Mouse (Mus musculus): Measurements from ENCODE around the gene Bzw1. TPM values are rescaled to one million over a fixed set of nuclear protein-coding genes. Genes with fewer than 3 reads are reported as not detected.

The Bzw1 gene
- polyA plus RNA-seq, 1 experiment from 2014 or later = 201 TPM

DNA sequence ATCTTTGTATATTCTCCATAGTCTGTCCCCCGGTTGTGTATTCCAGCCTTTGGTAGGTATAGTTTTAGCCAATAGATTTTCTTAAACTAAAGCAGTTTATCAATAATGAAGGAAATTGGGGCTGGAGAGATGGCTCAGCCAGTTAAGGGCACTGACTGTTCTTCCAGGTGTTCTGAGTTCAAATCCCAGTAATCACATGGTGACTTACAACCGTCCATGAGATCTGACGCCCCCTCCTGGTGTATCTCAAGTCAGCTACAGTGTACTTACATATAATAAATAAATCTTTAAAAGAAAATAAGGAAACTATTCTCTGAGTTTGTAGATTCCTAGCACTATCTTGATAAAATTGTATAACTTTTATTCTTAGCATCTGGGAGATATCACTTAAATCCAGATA lies 2.6 kb downstream of the Bzw1 start:
- Histone ChIP-seq H3K4me1 (ENCODE audit: insufficient read depth, low read depth, low read length) (peaks cover 5% of the 10 kb centered on the region; the same call in 1 of the 2 replicates), H3K36me3 (ENCODE audit: insufficient read depth, low read length) (peaks cover 25% of the 10 kb centered on the region; the same call in 1 of the 2 replicates), H3K9me3 (ENCODE audit: low read length) (no peaks in the 10 kb centered on the region), H3K27me3 (replicated peaks; ENCODE audit: insufficient read depth, low read length) (no peaks in the 10 kb centered on the region), H3K27ac (ENCODE audit: low read length) (no peak overlapping the region), H3K9ac (replicated peaks; ENCODE audit: low read depth) (no peak overlapping the region), H3K4me2 (replicated peaks; ENCODE audit: low read depth, low read length) (no peak overlapping the region), H3K4me3 (ENCODE audit: low read depth, low read length) (no peak overlapping the region)
- 92% methylated on average over 3 of the region's 3 CpGs for WGBS
- TF ChIP-seq CTCF (IDR thresholded peaks at IDR 0.05) (0 out of 2 replicates have a peak, but pooled peaks have one; percentile 12), EP300 (IDR thresholded peaks at IDR 0.05) (no peak)
- no peak for DNase-seq (ENCODE audit: low spot score)
- no peak for ATAC-seq

GRCm38 (mm10) chr1:58396179-58396578 lies 3.5 kb downstream of the Bzw1 start:
- WGBS = 96% methylated on average over 1 of the region's 1 CpGs
- H3K4me3 ChIP-seq (ENCODE audit: low read depth, low read length) = no peak overlapping the region
- H3K4me2 ChIP-seq (replicated peaks; ENCODE audit: low read depth, low read length) = no peak overlapping the region
- no peak overlapping the region for H3K9ac ChIP-seq (replicated peaks; ENCODE audit: low read depth)
- no peak overlapping the region for H3K27ac ChIP-seq (ENCODE audit: low read length)
- H3K36me3 ChIP-seq (ENCODE audit: insufficient read depth, low read length) = peaks cover 32% of the 10 kb centered on the region; the same call in 1 of the 2 replicates
- no peaks in the 10 kb centered on the region for H3K27me3 ChIP-seq (replicated peaks; ENCODE audit: insufficient read depth, low read length)
- no peaks in the 10 kb centered on the region for H3K9me3 ChIP-seq (ENCODE audit: low read length)
- ATAC-seq (no peak), DNase-seq (ENCODE audit: low spot score) (no peak)
- H3K4me1 ChIP-seq (ENCODE audit: insufficient read depth, low read depth, low read length) = peaks cover 4% of the 10 kb centered on the region; the same call in 1 of the 2 replicates
- TF ChIP-seq CTCF (IDR thresholded peaks at IDR 0.05) (peak; percentile 45), EP300 (IDR thresholded peaks at IDR 0.05) (no peak)

- Histone ChIP-seq H3K4me2 (replicated peaks; ENCODE audit: low read depth, low read length) (no peak overlapping the region), H3K36me3 (ENCODE audit: insufficient read depth, low read length) (peaks cover 44% of the 10 kb centered on the region; the same call in 1 of the 2 replicates), H3K4me3 (ENCODE audit: low read depth, low read length) (no peak overlapping the region), H3K27ac (ENCODE audit: low read length) (no peak overlapping the region), H3K9ac (replicated peaks; ENCODE audit: low read depth) (no peak overlapping the region), H3K27me3 (replicated peaks; ENCODE audit: insufficient read depth, low read length) (no peaks in the 10 kb centered on the region), H3K9me3 (ENCODE audit: low read length) (no peaks in the 10 kb centered on the region), H3K4me1 (ENCODE audit: insufficient read depth, low read depth, low read length) (no peaks in the 10 kb centered on the region)
- TF ChIP-seq CTCF (IDR thresholded peaks at IDR 0.05) (no peak), EP300 (IDR thresholded peaks at IDR 0.05) (no peak)
- no peak for DNase-seq (ENCODE audit: low spot score)
- WGBS = 95% methylated on average over 6 of the region's 6 CpGs
- ATAC-seq = no peak
These were observed 5.0 kb downstream of the Bzw1 start for GRCm38 (mm10) chr1:58397731-58398130.

GRCm38 (mm10) chr1:58401396-58401795 lies 8.7 kb downstream of the Bzw1 start:
- Histone ChIP-seq H3K27ac (ENCODE audit: low read length) (no peak overlapping the region), H3K9ac (replicated peaks; ENCODE audit: low read depth) (no peak overlapping the region), H3K4me2 (replicated peaks; ENCODE audit: low read depth, low read length) (no peak overlapping the region), H3K4me1 (ENCODE audit: insufficient read depth, low read depth, low read length) (no peaks in the 10 kb centered on the region), H3K4me3 (ENCODE audit: low read depth, low read length) (no peak overlapping the region), H3K27me3 (replicated peaks; ENCODE audit: insufficient read depth, low read length) (no peaks in the 10 kb centered on the region), H3K9me3 (ENCODE audit: low read length) (no peaks in the 10 kb centered on the region), H3K36me3 (ENCODE audit: insufficient read depth, low read length) (peaks cover 53% of the 10 kb centered on the region; the same call in 1 of the 2 replicates)
- DNase-seq (ENCODE audit: low spot score) (peak; percentile 31), ATAC-seq (no peak)
- TF ChIP-seq EP300 (IDR thresholded peaks at IDR 0.05) (no peak), CTCF (IDR thresholded peaks at IDR 0.05) (no peak)
- 88% methylated on average over 6 of the region's 6 CpGs for WGBS

GRCm38 (mm10) chr1:58403745-58404144 lies 11.0 kb downstream of the Bzw1 start:
- H3K9ac ChIP-seq (replicated peaks; ENCODE audit: low read depth) = no peak overlapping the region
- TF ChIP-seq CTCF (IDR thresholded peaks at IDR 0.05) (no peak), EP300 (IDR thresholded peaks at IDR 0.05) (no peak)
- no peaks in the 10 kb centered on the region for H3K27me3 ChIP-seq (replicated peaks; ENCODE audit: insufficient read depth, low read length)
- 94% methylated on average over 5 of the region's 5 CpGs for WGBS
- no peak overlapping the region for H3K4me3 ChIP-seq (ENCODE audit: low read depth, low read length)
- H3K4me1 ChIP-seq (ENCODE audit: insufficient read depth, low read depth, low read length) = no peaks in the 10 kb centered on the region
- DNase-seq (ENCODE audit: low spot score) (no peak), ATAC-seq (no peak)
- no peaks in the 10 kb centered on the region for H3K9me3 ChIP-seq (ENCODE audit: low read length)
- no peak overlapping the region for H3K4me2 ChIP-seq (replicated peaks; ENCODE audit: low read depth, low read length)
- no peak overlapping the region for H3K27ac ChIP-seq (ENCODE audit: low read length)
- H3K36me3 ChIP-seq (ENCODE audit: insufficient read depth, low read length) = peaks cover 38% of the 10 kb centered on the region; the same call in 1 of the 2 replicates

- DNase-seq (ENCODE audit: low spot score) = no peak
- TF ChIP-seq EP300 (IDR thresholded peaks at IDR 0.05) = no peak
- TF ChIP-seq CTCF (IDR thresholded peaks at IDR 0.05) = no peak
- no peak overlapping the region for H3K9ac ChIP-seq (replicated peaks; ENCODE audit: low read depth)
- H3K27me3 ChIP-seq (replicated peaks; ENCODE audit: insufficient read depth, low read length) = no peaks in the 10 kb centered on the region
- H3K36me3 ChIP-seq (ENCODE audit: insufficient read depth, low read length) = peaks cover 34% of the 10 kb centered on the region; the same call in 1 of the 2 replicates
- WGBS = 97% methylated on average over 7 of the region's 7 CpGs
- no peaks in the 10 kb centered on the region for H3K9me3 ChIP-seq (ENCODE audit: low read length)
- no peak for ATAC-seq
- H3K4me3 ChIP-seq (ENCODE audit: low read depth, low read length) = no peak overlapping the region
- no peak overlapping the region for H3K27ac ChIP-seq (ENCODE audit: low read length)
- no peak overlapping the region for H3K4me2 ChIP-seq (replicated peaks; ENCODE audit: low read depth, low read length)
- H3K4me1 ChIP-seq (ENCODE audit: insufficient read depth, low read depth, low read length) = no peaks in the 10 kb centered on the region
These were observed 14.6 kb downstream of the Bzw1 start for GRCm38 (mm10) chr1:58407321-58407720.

DNA sequence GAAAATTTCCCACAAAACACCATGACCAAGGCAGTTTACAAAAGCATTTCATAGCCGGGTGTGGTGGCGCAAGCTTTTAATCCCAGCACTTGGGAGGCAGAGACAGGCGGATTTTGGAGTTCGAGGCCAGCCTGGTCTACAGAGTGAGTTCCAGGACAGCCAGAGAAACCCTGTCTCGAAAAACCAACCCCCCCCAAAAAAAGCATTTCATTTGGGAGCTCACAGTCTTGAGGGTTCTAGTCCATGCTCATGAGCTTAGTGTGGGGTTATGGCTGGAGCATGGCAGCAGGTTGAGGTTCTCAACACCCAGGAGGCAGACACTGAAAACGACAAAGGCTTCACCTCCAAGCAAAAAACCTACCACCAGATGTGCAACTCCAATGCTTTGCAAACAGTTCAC lies 15.4 kb downstream of the Bzw1 start:
- ATAC-seq (no peak), DNase-seq (ENCODE audit: low spot score) (no peak)
- no peak for TF ChIP-seq EP300 (IDR thresholded peaks at IDR 0.05)
- TF ChIP-seq CTCF (IDR thresholded peaks at IDR 0.05) = no peak
- 76% methylated on average over 6 of the region's 6 CpGs for WGBS
- H3K9me3 ChIP-seq (ENCODE audit: low read length) = no peaks in the 10 kb centered on the region
- H3K9ac ChIP-seq (replicated peaks; ENCODE audit: low read depth) = no peak overlapping the region
- no peaks in the 10 kb centered on the region for H3K4me1 ChIP-seq (ENCODE audit: insufficient read depth, low read depth, low read length)
- no peak overlapping the region for H3K4me3 ChIP-seq (ENCODE audit: low read depth, low read length)
- H3K36me3 ChIP-seq (ENCODE audit: insufficient read depth, low read length) = peaks cover 30% of the 10 kb centered on the region; the same call in 1 of the 2 replicates
- H3K27me3 ChIP-seq (replicated peaks; ENCODE audit: insufficient read depth, low read length) = no peaks in the 10 kb centered on the region
- no peak overlapping the region for H3K27ac ChIP-seq (ENCODE audit: low read length)
- H3K4me2 ChIP-seq (replicated peaks; ENCODE audit: low read depth, low read length) = no peak overlapping the region

Measured in lung, postnatal 0 days (tissue).